Mouse (Mus musculus): Measurements from ENCODE around the gene Yaf2.

- TF ChIP-seq CTCF (IDR thresholded peaks at IDR 0.05; ENCODE audit: control insufficient read depth, insufficient read depth, low read length): no peak
- peak; percentile 49; the same call in 1 of the 2 replicates for TF ChIP-seq POLR2A (IDR thresholded peaks at IDR 0.05; ENCODE audit: borderline replicate concordance, control insufficient read depth, low read depth, low read length)
These were observed at the start of gene Yaf2 for GRCm38 (mm10) chr15:93336925-93337761.
